In genomic region chr3:152112664-152113063, GRCm38 (mm10) we compare ENCODE assay signal across 31 mouse cellular contexts. TPM values are rescaled to one million over a fixed set of nuclear protein-coding genes. Genes with fewer than 3 reads are reported as not detected.
DNase-seq lines count a peak whose midpoint lies in the region; ATAC-seq and TF ChIP-seq lines count a peak whose summit lies in the region.
"Had no signal": no experiment of that assay in that cellular context is flagged by ENCODE, and none has a peak within 500 bp of the region (broad histone marks: within the 10 kb centered on the region; RNA-seq: fewer than 3 reads in every experiment).

No protein-coding gene starts in this region.

- no peak for TF ChIP-seq CTCF in kidney, adult 2 months (conservative IDR thresholded peaks at IDR 0.05; ENCODE audit: insufficient read depth, insufficient read length, low read depth, low read length)

- H3K4me2 ChIP-seq in embryonic facial prominence, embryonic 13.5 days, result 0 out of 2 replicates have a peak overlapping the region, but pooled peaks have one; percentile 14
- no peak overlapping the region for H3K4me2 ChIP-seq in embryonic facial prominence, embryonic 14.5 days (ENCODE audit: low read depth, low read length)
- H3K4me2 ChIP-seq: forebrain, embryonic 15.5 days; hindbrain, embryonic 15.5 days; limb, embryonic 12.5 days; liver, embryonic 11.5 days; neural tube, embryonic 15.5 days; stomach, embryonic 15.5 days had no signal

- peaks cover 59% of the 10 kb centered on the region for H3K4me1 ChIP-seq in embryonic facial prominence, embryonic 13.5 days
- peaks cover 57% of the 10 kb centered on the region for H3K4me1 ChIP-seq in embryonic facial prominence, embryonic 10.5 days
- H3K4me1 ChIP-seq in kidney, adult 2 months (ENCODE audit: control insufficient read depth, insufficient read depth, low read length), result peaks cover 18% of the 10 kb centered on the region
- peaks cover 26% of the 10 kb centered on the region for H3K4me1 ChIP-seq in embryonic facial prominence, embryonic 14.5 days (ENCODE audit: control insufficient read depth, insufficient read depth, low read length)

- no peaks in the 10 kb centered on the region for H3K9me3 ChIP-seq in embryonic facial prominence, embryonic 13.5 days
- no peaks in the 10 kb centered on the region for H3K9me3 ChIP-seq in embryonic facial prominence, embryonic 10.5 days
- H3K9me3 ChIP-seq in embryonic facial prominence, embryonic 14.5 days (ENCODE audit: control insufficient read depth, low read length), result no peaks in the 10 kb centered on the region
- H3K9me3 ChIP-seq: forebrain, embryonic 10.5 days; forebrain, embryonic 15.5 days; hindbrain, embryonic 10.5 days; hindbrain, embryonic 15.5 days; neural tube, embryonic 15.5 days; stomach, embryonic 15.5 days had no signal

- H3K27me3 ChIP-seq in embryonic facial prominence, embryonic 13.5 days, result no peaks in the 10 kb centered on the region
- H3K27me3 ChIP-seq in embryonic facial prominence, embryonic 10.5 days (replicated peaks; ENCODE audit: low read depth, poor library complexity, severe bottlenecking), result peaks cover 19% of the 10 kb centered on the region
- H3K27me3 ChIP-seq in kidney, adult 2 months (replicated peaks; ENCODE audit: control insufficient read depth, insufficient read depth, low read length), result no peaks in the 10 kb centered on the region
- H3K27me3 ChIP-seq in embryonic facial prominence, embryonic 14.5 days (replicated peaks; ENCODE audit: control insufficient read depth, insufficient read depth, low read length), result no peaks in the 10 kb centered on the region
- H3K27me3 ChIP-seq: hindbrain, embryonic 15.5 days; limb, embryonic 12.5 days; Patski; stomach, embryonic 15.5 days had no signal

- H3K9ac ChIP-seq in embryonic facial prominence, embryonic 13.5 days, result no peak overlapping the region
- no peak overlapping the region for H3K9ac ChIP-seq in embryonic facial prominence, embryonic 14.5 days (ENCODE audit: low read depth, low read length)
- H3K9ac ChIP-seq: forebrain, embryonic 15.5 days; hindbrain, embryonic 15.5 days; limb, embryonic 12.5 days; neural tube, embryonic 15.5 days; stomach, embryonic 15.5 days had no signal

- no peak for TF ChIP-seq POLR2A in kidney, adult 2 months (IDR thresholded peaks at IDR 0.05; ENCODE audit: low read depth, low read length)

- WGBS in embryonic facial prominence, embryonic 13.5 days, result 77% methylated on average over 8 of the region's 8 CpGs
- WGBS in embryonic facial prominence, embryonic 10.5 days, result 85% methylated on average over 8 of the region's 8 CpGs
- 69% methylated on average over 8 of the region's 8 CpGs for WGBS in kidney, adult 2 months
- 80% methylated on average over 8 of the region's 8 CpGs for WGBS in embryonic facial prominence, embryonic 14.5 days

- no peaks in the 10 kb centered on the region for H3K36me3 ChIP-seq in embryonic facial prominence, embryonic 13.5 days
- H3K36me3 ChIP-seq in embryonic facial prominence, embryonic 10.5 days (replicated peaks), result no peaks in the 10 kb centered on the region
- no peaks in the 10 kb centered on the region for H3K36me3 ChIP-seq in kidney, adult 2 months (ENCODE audit: control insufficient read depth, insufficient read depth, low read length)
- H3K36me3 ChIP-seq in embryonic facial prominence, embryonic 14.5 days (ENCODE audit: control insufficient read depth, insufficient read depth, low read length), result no peaks in the 10 kb centered on the region
- H3K36me3 ChIP-seq: forebrain, embryonic 10.5 days; forebrain, embryonic 15.5 days; hindbrain, embryonic 10.5 days; hindbrain, embryonic 15.5 days; limb, embryonic 12.5 days; neural tube, embryonic 15.5 days; stomach, embryonic 15.5 days had no signal

- no peak for ATAC-seq in embryonic facial prominence, embryonic 13.5 days (ENCODE audit: insufficient number of reproducible peaks, insufficient read depth, low FRiP score, low TSS enrichment, low read depth)
- ATAC-seq in embryonic facial prominence, embryonic 14.5 days (ENCODE audit: low read depth), result no peak
- ATAC-seq in megakaryocyte, adult 5-6 weeks (ENCODE audit: poor library complexity, severe bottlenecking), result peak; percentile 47
- ATAC-seq: forebrain, embryonic 15.5 days; inflammation-experienced regulatory T-cells, adult 6 months; Patski had no signal

- H3K27ac ChIP-seq in embryonic facial prominence, embryonic 13.5 days, result peak overlapping the region; percentile 76
- no peak overlapping the region; the same call in 1 of the 2 replicates for H3K27ac ChIP-seq in embryonic facial prominence, embryonic 10.5 days (replicated peaks)
- H3K27ac ChIP-seq in kidney, adult 2 months (ENCODE audit: insufficient read depth, low read depth, low read length), result peak overlapping the region; percentile 66
- H3K27ac ChIP-seq in embryonic facial prominence, embryonic 14.5 days (replicated peaks; ENCODE audit: low read depth, low read length), result 0 out of 2 replicates have a peak overlapping the region, but pooled peaks have one; percentile 1
- H3K27ac ChIP-seq: forebrain, embryonic 10.5 days; forebrain, embryonic 15.5 days; hindbrain, embryonic 10.5 days; hindbrain, embryonic 15.5 days; limb, embryonic 12.5 days; neural tube, embryonic 15.5 days; stomach, embryonic 15.5 days had no signal

- DNase-seq in embryonic facial prominence, embryonic 10.5 days (ENCODE audit: low spot score), result no peak
- peak; percentile 48 for DNase-seq in kidney, adult 2 months
- DNase-seq in kidney, adult 11 months, result no peak
- no peak for DNase-seq in embryonic facial prominence, embryonic 14.5 days (ENCODE audit: low spot score)
- DNase-seq in layer of hippocampus, postnatal 10 days (ENCODE audit: low spot score in 2 of 2), result no peak
- DNase-seq in cerebellum, adult 9-11 months, result no peak
- DNase-seq: adrenal gland, postnatal 10 days; cerebellum, adult 8-10 months; cerebellum, postnatal 36 days; gastrocnemius, postnatal 10 days; heart, adult 18-20 months; heart, postnatal 14 days; liver, postnatal 0 days; lung, postnatal 36 days; midbrain, embryonic 14.5 days; retina, postnatal 1 day; right cerebral cortex, postnatal 14 days; thymus, postnatal 14 days had no signal

- no peak overlapping the region for H3K4me3 ChIP-seq in embryonic facial prominence, embryonic 13.5 days
- no peak overlapping the region for H3K4me3 ChIP-seq in embryonic facial prominence, embryonic 10.5 days
- H3K4me3 ChIP-seq in kidney, adult 2 months (ENCODE audit: insufficient read depth, low read depth, low read length), result no peak overlapping the region
- H3K4me3 ChIP-seq in embryonic facial prominence, embryonic 14.5 days (ENCODE audit: low read depth, low read length), result no peak overlapping the region
- H3K4me3 ChIP-seq: forebrain, embryonic 10.5 days; forebrain, embryonic 15.5 days; hindbrain, embryonic 10.5 days; hindbrain, embryonic 15.5 days; limb, embryonic 12.5 days; neural tube, embryonic 15.5 days; stomach, embryonic 15.5 days had no signal

RNA-seq across cellular contexts. Expression of gene Gipc2, which starts 53.4 kb away (rescaled TPM):
- 3.1 and 4.2 TPM in 2 replicates for polyA plus RNA-seq in embryonic facial prominence, embryonic 13.5 days (2015; fragmentation: Nextera tagmentation; extraction: Ambion mirVana)
- 3.6 TPM in 2 replicates for polyA plus RNA-seq in embryonic facial prominence, embryonic 10.5 days (2016; fragmentation: Nextera tagmentation; extraction: Ambion mirVana)
- polyA plus RNA-seq in kidney, adult 2 months (2012; rRNA removed), result 109 and 146 TPM in 2 replicates
- polyA plus RNA-seq in embryonic facial prominence, embryonic 14.5 days (2014; fragmentation: Nextera tagmentation; extraction: Ambion mirVana), result 2.3 and 4.6 TPM in 2 replicates
- not detected in 2 replicates for total RNA-seq in megakaryocyte, adult 5-6 weeks (2015)
- total RNA-seq in megakaryocyte, adult 5-6 weeks (2017), result 0.44 TPM in 1 of 2 replicates, not detected in the other
- 1 to 10 TPM; 1.3 to 2.8 TPM for total RNA-seq in layer of hippocampus, postnatal 10 days (2021)
- total RNA-seq: monocyte, adult 5-6 weeks had no signal
- polyA plus RNA-seq: inflammation-experienced regulatory T-cells, adult 6 months had no signal

Comparison
In these comparisons a context has a peak if more than half of its experiments do, and no peak if none do; other contexts are left out.
1. RNA of gene Gipc2, which starts 53.4 kb away (polyA plus RNA-seq): 109 to 146 TPM in kidney, adult 2 months; 2.3 to 4.6 TPM in embryonic facial prominence, embryonic 14.5 days, 3.6 TPM in embryonic facial prominence, embryonic 10.5 days and 3.1 to 4.2 TPM in embryonic facial prominence, embryonic 13.5 days; every median in the first group is over 10 times any median in the second.